Mouse (Mus musculus): ENCODE data around the gene Klhdc8a.

GRCm38 (mm10) chr1:132289965-132290364 is 8.5 kb upstream of the Klhdc8a start:
- TF ChIP-seq CTCF (IDR thresholded peaks at IDR 0.05; ENCODE audit: borderline replicate concordance, insufficient read depth, low read length) (no peak), POLR2A (IDR thresholded peaks at IDR 0.05; ENCODE audit: low read depth, low read length) (no peak)

Measured in embryonic fibroblast, embryonic 13.5 days (primary cell).